Mouse (Mus musculus) E14TG2a.4 (cell line): Measurements from ENCODE around the gene Eps15.

Experiments
- CTCF ChIP-seq: conservative IDR thresholded peaks from 2 replicates; pipeline ENCODE4 v1.5.1; 2014; ENCODE audit warnings: low read length
- NANOG ChIP-seq: IDR thresholded peaks from 2 replicates; pipeline ENCODE4 v1.6.1; 2014; ENCODE audit warnings: borderline replicate concordance, low read length, mixed read lengths
- POU5F1 ChIP-seq: IDR thresholded peaks from 2 replicates; pipeline ENCODE4 v1.6.1; 2014; ENCODE audit warnings: low read length, borderline replicate concordance

DNA sequence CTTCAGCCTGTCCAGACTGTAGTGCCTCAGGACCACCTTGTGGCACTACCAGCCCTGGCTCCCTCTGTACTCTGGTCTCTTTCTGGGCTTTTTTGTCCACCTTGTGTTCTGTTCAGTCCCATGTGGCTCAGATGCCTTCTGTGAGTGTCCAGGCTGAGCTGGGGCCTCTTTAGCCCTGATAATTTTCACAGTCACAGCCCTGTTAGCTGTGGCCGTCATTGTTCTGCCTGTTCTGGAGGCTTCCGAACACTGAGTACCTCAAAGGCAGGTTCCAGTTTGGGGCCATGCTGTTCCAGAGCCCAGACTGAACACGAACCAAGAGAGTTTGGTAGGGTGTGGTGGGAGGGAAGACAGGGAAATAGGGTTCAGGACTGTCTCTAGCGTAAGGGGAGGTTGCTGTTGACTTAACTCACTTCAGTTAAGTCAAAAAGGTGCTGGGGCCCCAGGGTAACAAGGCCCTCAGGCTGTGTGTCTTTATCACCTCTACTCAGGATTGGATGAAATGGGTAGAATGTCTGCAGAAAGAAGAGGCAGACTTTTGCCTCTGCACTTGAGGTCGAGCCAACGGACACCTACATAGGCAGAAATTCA is 131.4 kb downstream of the Eps15 start:
- TF ChIP-seq CTCF (no peak), NANOG (no peak), POU5F1 (no peak)
